Comparison of ENCODE assay signal across 8 mouse cellular contexts in genomic region chr5:147726701-147727393, GRCm38 (mm10). TPM values are rescaled to one million over a fixed set of nuclear protein-coding genes. Genes with fewer than 3 reads are reported as not detected.
DNase-seq lines count a peak whose midpoint lies in the region; ATAC-seq and TF ChIP-seq lines count a peak whose summit lies in the region.

No protein-coding gene starts in this region.

- intact Hi-C loops in left cerebral cortex, postnatal 4 days (cut with DNase I), result loop anchor here (10.0 kb wide), 1 partner anchor 118 kb away; no protein-coding TSS in a partner anchor

- no peak for TF ChIP-seq CTCF in kidney, adult 2 months (conservative IDR thresholded peaks at IDR 0.05; ENCODE audit: insufficient read depth, insufficient read length, low read depth, low read length)

- ATAC-seq in embryonic facial prominence, embryonic 11.5 days (replicated peaks; ENCODE audit: insufficient number of reproducible peaks, low FRiP score, low TSS enrichment, low read depth), result no peak
- ATAC-seq in intestine, embryonic 15.5 days, result no peak

- no peak overlapping the region; the same call in 1 of the 2 replicates for H3K4me2 ChIP-seq in embryonic facial prominence, embryonic 11.5 days (ENCODE audit: low read depth, low read length)
- peak overlapping the region; percentile 89 for H3K4me2 ChIP-seq in intestine, embryonic 15.5 days (replicated peaks)
- no peak overlapping the region for H3K4me2 ChIP-seq in myocyte (ENCODE audit: low read depth)

- H3K4me1 ChIP-seq in kidney, adult 2 months (ENCODE audit: control insufficient read depth, insufficient read depth, low read length), result no peaks in the 10 kb centered on the region
- H3K4me1 ChIP-seq in embryonic facial prominence, embryonic 11.5 days (ENCODE audit: control insufficient read depth, insufficient read depth, low read length), result peaks cover 12% of the 10 kb centered on the region
- peaks cover 18% of the 10 kb centered on the region for H3K4me1 ChIP-seq in intestine, embryonic 15.5 days (replicated peaks)

- no peak overlapping the region for H3K4me3 ChIP-seq in kidney, adult 2 months (ENCODE audit: insufficient read depth, low read depth, low read length)
- no peak overlapping the region for H3K4me3 ChIP-seq in embryonic facial prominence, embryonic 11.5 days (ENCODE audit: low read depth, low read length)
- no peak overlapping the region; the same call in 1 of the 2 replicates for H3K4me3 ChIP-seq in intestine, embryonic 15.5 days (replicated peaks)
- no peak overlapping the region for H3K4me3 ChIP-seq in myocyte

- no peak overlapping the region for H3ac ChIP-seq in myocyte (ENCODE audit: control insufficient read depth, insufficient read length)

- no peak overlapping the region for H3K9ac ChIP-seq in embryonic facial prominence, embryonic 11.5 days (replicated peaks; ENCODE audit: low read length)
- no peak overlapping the region for H3K9ac ChIP-seq in intestine, embryonic 15.5 days

- H3K9me3 ChIP-seq in embryonic facial prominence, embryonic 11.5 days (replicated peaks; ENCODE audit: control insufficient read depth, low read length), result no peaks in the 10 kb centered on the region
- H3K9me3 ChIP-seq in intestine, embryonic 15.5 days, result no peaks in the 10 kb centered on the region

- H3K27ac ChIP-seq in kidney, adult 2 months (ENCODE audit: insufficient read depth, low read depth, low read length), result peak overlapping the region; percentile 61
- no peak overlapping the region for H3K27ac ChIP-seq in embryonic facial prominence, embryonic 11.5 days (replicated peaks; ENCODE audit: low read depth, low read length)
- no peak overlapping the region for H3K27ac ChIP-seq in intestine, embryonic 15.5 days

- 6% methylated on average over 18 of the region's 18 CpGs for WGBS in kidney, adult 2 months
- 2% methylated on average over 18 of the region's 18 CpGs for WGBS in embryonic facial prominence, embryonic 11.5 days
- 3% methylated on average over 18 of the region's 18 CpGs for WGBS in intestine, embryonic 15.5 days

- peaks cover 3% of the 10 kb centered on the region; the same call in 1 of the 2 replicates for H3K27me3 ChIP-seq in kidney, adult 2 months (replicated peaks; ENCODE audit: control insufficient read depth, insufficient read depth, low read length)
- peaks cover 46% of the 10 kb centered on the region for H3K27me3 ChIP-seq in embryonic facial prominence, embryonic 11.5 days (ENCODE audit: control insufficient read depth, insufficient read depth, low read length)
- H3K27me3 ChIP-seq in intestine, embryonic 15.5 days (replicated peaks), result peaks cover 56% of the 10 kb centered on the region
- peaks cover 8% of the 10 kb centered on the region for H3K27me3 ChIP-seq in myocyte (ENCODE audit: control insufficient read depth, insufficient read depth, insufficient read length)

- TF ChIP-seq POLR2A in kidney, adult 2 months (IDR thresholded peaks at IDR 0.05; ENCODE audit: low read depth, low read length), result no peak
- TF ChIP-seq POLR2A in myocyte (IDR thresholded peaks at IDR 0.05; ENCODE audit: insufficient read length, low read depth), result no peak

- H3K79me2 ChIP-seq in myocyte (ENCODE audit: control insufficient read depth, insufficient read depth), result no peaks in the 10 kb centered on the region

- DNase-seq in kidney, adult 2 months, result peak; percentile 33
- DNase-seq in kidney, adult 8-10 months, result no peak
- peak; percentile 28 for DNase-seq in embryonic facial prominence, embryonic 11.5 days (ENCODE audit: low spot score)
- DNase-seq in gastrocnemius, adult 18-20 months (ENCODE audit: low spot score), result no peak
- DNase-seq in layer of hippocampus, adult 18-20 months (ENCODE audit: low spot score in 2 of 2), result no peak
- DNase-seq in left cerebral cortex, postnatal 4 days, result no peak

- no peaks in the 10 kb centered on the region for H3K36me3 ChIP-seq in kidney, adult 2 months (ENCODE audit: control insufficient read depth, insufficient read depth, low read length)
- H3K36me3 ChIP-seq in embryonic facial prominence, embryonic 11.5 days (replicated peaks; ENCODE audit: control insufficient read depth, insufficient read depth, low read depth, low read length), result no peaks in the 10 kb centered on the region
- no peaks in the 10 kb centered on the region for H3K36me3 ChIP-seq in intestine, embryonic 15.5 days
- no peaks in the 10 kb centered on the region for H3K36me3 ChIP-seq in myocyte (ENCODE audit: control insufficient read depth, insufficient read depth)

TF ChIP-seq in myocyte, 11 proteins besides CTCF, POLR2A, EP300 and RAD21:
- TF ChIP-seq CEBPB (IDR thresholded peaks at IDR 0.05; ENCODE audit: insufficient read depth, poor library complexity, severe bottlenecking) (peak; percentile 83), E2F4 (IDR thresholded peaks at IDR 0.05; ENCODE audit: insufficient read depth) (no peak), SRF (IDR thresholded peaks at IDR 0.05; ENCODE audit: control insufficient read depth, insufficient read length, low read depth) (no peak)
TF ChIP-seq in myocyte: peak in this region for 1.

RNA-seq across cellular contexts. Expression of gene Flt1, which starts 1.0 kb away (rescaled TPM):
- 14.9 and 17.5 TPM in 2 replicates for polyA plus RNA-seq in kidney, adult 2 months (2012; rRNA removed)
- 9.6 and 12.5 TPM in 2 replicates for polyA plus RNA-seq in embryonic facial prominence, embryonic 11.5 days (2014; fragmentation: Nextera tagmentation; extraction: Ambion mirVana)
- polyA plus RNA-seq in intestine, embryonic 15.5 days (2015; fragmentation: Nextera tagmentation; extraction: Ambion mirVana), result 12.6 and 12.8 TPM in 2 replicates
- 1.1 TPM for polyA plus RNA-seq in myocyte (2012; fragmentation: generic; extraction: Trizol)
- total RNA-seq in gastrocnemius, adult 18-20 months (2021), result 10 to 100 TPM; 25.8 to 28.7 TPM
- 10 to 100 TPM; 30.4 to 32.0 TPM for total RNA-seq in layer of hippocampus, adult 18-20 months (2021)
- 10 to 100 TPM; 15.1 to 17.6 TPM for total RNA-seq in left cerebral cortex, postnatal 4 days (2021)

Comparison
In these comparisons a context has a peak if more than half of its experiments do, and no peak if none do; other contexts are left out.
1. DNase-seq: peak in kidney, adult 2 months (single experiment) and embryonic facial prominence, embryonic 11.5 days (single experiment); none in kidney, adult 8-10 months (0 of 2), gastrocnemius, adult 18-20 months (single experiment), layer of hippocampus, adult 18-20 months (0 of 2) and left cerebral cortex, postnatal 4 days (single experiment).